Mouse (Mus musculus) cerebellum, adult 11 months (tissue): ENCODE results near the gene Dcaf12l1.
"Not testable (repeated sequence)": the region's sequence is repeated elsewhere in the genome, so short reads cannot be mapped to it uniquely, and the experiment has no call there.

Experiments
- DNase-seq: peaks from one replicate; pipeline ENCODE4 v3.0.0; 2022

Dcaf12l1 gene

GRCm38 (mm10) chrX:44789761-44790411 is at the start of gene Dcaf12l1:
Gene Dcaf12l1 (minus strand): TSS chrX:44790197.
- peak; percentile 70 for DNase-seq

- not testable (repeated sequence) for DNase-seq
Observed at GRCm38 (mm10) chrX:44809356-44809755, 19.4 kb upstream of the Dcaf12l1 start.

GRCm38 (mm10) chrX:44789036-44789760 is 799 bp downstream of the Dcaf12l1 start:
- DNase-seq: peak; percentile 31
